Mouse (Mus musculus): ENCODE measurements around the gene Cwf19l2.

- no peak for TF ChIP-seq CTCF (conservative IDR thresholded peaks at IDR 0.05; ENCODE audit: insufficient read depth, insufficient read length, low read depth, low read length)
- TF ChIP-seq POLR2A (IDR thresholded peaks at IDR 0.05; ENCODE audit: low read depth, low read length): no peak
Measured at GRCm38 (mm10) chr9:3519178-3519577, 115.8 kb downstream of the Cwf19l2 start.

All from kidney, adult 2 months (tissue).